Mouse (Mus musculus) neural tube, embryonic 12.5 days (tissue): ENCODE data around the gene Exoc2. TPM values are rescaled to one million over a fixed set of nuclear protein-coding genes. Genes with fewer than 3 reads are reported as not detected.

Experiments used
- ATAC-seq: fragments of 200-750 bp; cut with Nextera tagmentation; 2 replicates; pipeline ENCODE4 v1.8.0; 2017; ENCODE audit warnings: low read depth, mild to moderate bottlenecking, moderate TSS enrichment, moderate library complexity; ENCODE audit not compliant: low FRiP score
- H3K27ac ChIP-seq: fragments of 300-500 bp; sonication (generic); 2 replicates; pipeline ENCODE4 v1.5.1; 2016
- H3K27me3 ChIP-seq: fragments of 300-500 bp; sonication (generic); replicated peaks from 2 replicates; pipeline ENCODE4 v1.6.1; 2016; ENCODE audit warnings: mild to moderate bottlenecking
- H3K36me3 ChIP-seq: fragments of 300-500 bp; sonication (generic); 2 replicates; pipeline ENCODE4 v1.6.1; 2016; ENCODE audit warnings: mild to moderate bottlenecking
- H3K4me1 ChIP-seq: fragments of 300-500 bp; sonication (generic); 2 replicates; pipeline ENCODE4 v1.6.1; 2016
- H3K4me2 ChIP-seq: fragments of 300-500 bp; sonication (generic); replicated peaks from 2 replicates; pipeline ENCODE4 v1.6.1; 2016; ENCODE audit warnings: mild to moderate bottlenecking
- H3K4me3 ChIP-seq: fragments of 300-500 bp; sonication (generic); 2 replicates; pipeline ENCODE4 v1.5.1; 2016
- H3K9ac ChIP-seq: fragments of 300-500 bp; sonication (generic); 2 replicates; pipeline ENCODE4 v1.6.1; 2016; ENCODE audit warnings: mild to moderate bottlenecking
- H3K9me3 ChIP-seq: fragments of 300-500 bp; sonication (generic); 2 replicates; pipeline ENCODE4 v1.6.1; 2016; ENCODE audit warnings: mild to moderate bottlenecking
- WGBS: fragments of 180-500 bp; shearing (Covaris S2); methylation state at CpG from one replicate; pipeline ENCODE4 v1.1.7; 2016; 5-methylcytosine and 5-hydroxymethylcytosine counted together
- polyA plus RNA-seq: library from polyadenylated mRNA; unstranded; fragments of >200 nt; fragmentation: Nextera tagmentation; extraction: Ambion mirVana; gene quantifications from 2 replicates; pipeline ENCODE4 v1.2.1, GENCODE M21; 2016

Gene Exoc2
- polyA plus RNA-seq, 1 experiment from 2014 or later, result 45.7 TPM

- Histone ChIP-seq H3K4me3 (no peak overlapping the region), H3K27ac (no peak overlapping the region), H3K27me3 (no peaks in the 10 kb centered on the region), H3K9me3 (no peaks in the 10 kb centered on the region), H3K36me3 (no peaks in the 10 kb centered on the region), H3K9ac (no peak overlapping the region), H3K4me1 (peaks cover 11% of the 10 kb centered on the region), H3K4me2 (peak overlapping the region; percentile 54)
- ATAC-seq, result peak; percentile 46
- 5% methylated on average over 10 of the region's 10 CpGs for WGBS
These were observed 7.4 kb downstream of the Exoc2 start for GRCm38 (mm10) chr13:30966507-30966911.

DNA sequence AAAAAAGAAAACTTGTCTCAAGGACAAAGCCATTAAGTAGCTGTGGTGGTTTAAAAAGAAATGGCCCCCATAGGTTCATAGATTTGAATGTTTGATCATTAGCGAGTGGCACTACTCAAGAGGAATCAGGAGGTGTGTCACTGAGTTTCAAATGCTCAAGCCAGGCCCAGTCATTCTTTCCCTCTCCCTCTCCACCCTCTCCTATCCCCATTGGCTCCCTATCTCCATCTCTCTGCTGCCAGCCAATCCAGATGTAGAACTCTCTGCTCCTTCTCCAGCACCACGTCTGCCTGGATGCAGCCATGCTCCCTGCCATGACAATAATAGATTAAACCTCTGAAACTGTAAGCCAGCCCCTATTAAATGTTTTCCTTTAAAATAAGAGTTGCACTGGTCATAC is 12.0 kb downstream of the Exoc2 start:
- peaks cover 16% of the 10 kb centered on the region for H3K4me1 ChIP-seq
- H3K9ac ChIP-seq, result no peak overlapping the region
- H3K4me3 ChIP-seq, result no peak overlapping the region
- no peaks in the 10 kb centered on the region for H3K9me3 ChIP-seq
- no peak overlapping the region for H3K27ac ChIP-seq
- H3K27me3 ChIP-seq, result no peaks in the 10 kb centered on the region
- H3K36me3 ChIP-seq, result no peaks in the 10 kb centered on the region
- H3K4me2 ChIP-seq, result no peak overlapping the region
- 65% methylated on average over 2 of the region's 2 CpGs for WGBS
- no peak for ATAC-seq

DNA sequence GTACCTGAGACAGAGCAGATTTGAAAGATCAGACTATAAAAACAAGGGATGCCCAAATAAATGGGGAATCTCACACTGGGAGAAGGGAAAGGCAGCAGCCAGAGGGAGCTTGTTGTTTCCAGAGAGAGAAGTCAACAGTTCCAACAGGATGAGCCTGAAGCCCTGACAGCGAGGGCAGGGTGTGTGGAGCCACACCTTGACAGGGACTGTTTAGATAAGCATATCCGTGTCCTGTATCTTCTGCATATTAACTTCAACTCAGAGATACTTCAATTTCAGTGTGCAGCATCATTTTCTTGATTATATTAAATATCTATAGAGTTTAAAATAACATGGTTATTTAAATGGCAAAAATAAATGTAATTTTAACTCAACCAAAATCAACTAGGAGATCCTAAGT is 13.2 kb downstream of the Exoc2 start:
- no peaks in the 10 kb centered on the region for H3K36me3 ChIP-seq
- WGBS, result 92% methylated on average over 2 of the region's 2 CpGs
- no peak for ATAC-seq
- H3K4me2 ChIP-seq, result no peak overlapping the region
- no peaks in the 10 kb centered on the region for H3K27me3 ChIP-seq
- H3K27ac ChIP-seq, result no peak overlapping the region
- no peak overlapping the region for H3K9ac ChIP-seq
- H3K4me1 ChIP-seq, result 0 out of 2 replicates have a peak, but pooled peaks cover 8% of the 10 kb centered on the region
- H3K9me3 ChIP-seq, result no peaks in the 10 kb centered on the region
- no peak overlapping the region for H3K4me3 ChIP-seq

GRCm38 (mm10) chr13:30953580-30953979 is 20.3 kb downstream of the Exoc2 start:
- Histone ChIP-seq H3K27ac (no peak overlapping the region), H3K4me3 (no peak overlapping the region), H3K9ac (no peak overlapping the region), H3K4me1 (no peaks in the 10 kb centered on the region), H3K36me3 (no peaks in the 10 kb centered on the region), H3K4me2 (no peak overlapping the region), H3K27me3 (no peaks in the 10 kb centered on the region), H3K9me3 (no peaks in the 10 kb centered on the region)
- ATAC-seq, result no peak
- WGBS, result 87% methylated on average over 1 of the region's 1 CpGs

- Histone ChIP-seq H3K9ac (no peak overlapping the region), H3K27ac (no peak overlapping the region), H3K4me2 (no peak overlapping the region), H3K4me1 (no peaks in the 10 kb centered on the region), H3K36me3 (peaks cover 6% of the 10 kb centered on the region), H3K9me3 (no peaks in the 10 kb centered on the region), H3K4me3 (no peak overlapping the region), H3K27me3 (no peaks in the 10 kb centered on the region)
- ATAC-seq, result no peak
- 91% methylated on average over 2 of the region's 2 CpGs for WGBS
These were observed 21.8 kb downstream of the Exoc2 start for GRCm38 (mm10) chr13:30952044-30952443.

DNA sequence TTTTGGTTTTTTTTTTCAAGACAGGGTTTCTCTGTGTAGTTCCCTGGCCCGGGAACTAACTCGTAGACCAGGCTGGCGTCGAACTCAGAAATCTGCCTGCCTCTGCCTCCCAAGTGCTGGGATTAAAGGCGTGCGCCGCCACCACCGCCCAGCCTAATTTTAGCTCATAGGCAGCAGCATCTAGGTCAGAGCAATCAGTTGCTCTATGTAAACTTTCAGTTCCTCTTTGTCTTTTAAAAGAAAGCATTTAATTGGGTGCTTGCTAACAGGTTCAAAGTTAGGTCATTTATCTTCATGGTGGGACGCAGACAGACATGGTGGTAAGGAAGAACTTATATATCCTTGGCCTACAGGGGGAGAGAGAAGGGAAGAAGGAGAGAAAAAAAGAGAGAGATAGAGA is 24.7 kb downstream of the Exoc2 start:
- peaks cover 7% of the 10 kb centered on the region for H3K36me3 ChIP-seq
- no peak overlapping the region for H3K27ac ChIP-seq
- H3K9me3 ChIP-seq, result no peaks in the 10 kb centered on the region
- 92% methylated on average over 9 of the region's 9 CpGs for WGBS
- no peaks in the 10 kb centered on the region for H3K4me1 ChIP-seq
- ATAC-seq, result no peak
- H3K4me3 ChIP-seq, result no peak overlapping the region
- no peaks in the 10 kb centered on the region for H3K27me3 ChIP-seq
- H3K9ac ChIP-seq, result no peak overlapping the region
- H3K4me2 ChIP-seq, result no peak overlapping the region

DNA sequence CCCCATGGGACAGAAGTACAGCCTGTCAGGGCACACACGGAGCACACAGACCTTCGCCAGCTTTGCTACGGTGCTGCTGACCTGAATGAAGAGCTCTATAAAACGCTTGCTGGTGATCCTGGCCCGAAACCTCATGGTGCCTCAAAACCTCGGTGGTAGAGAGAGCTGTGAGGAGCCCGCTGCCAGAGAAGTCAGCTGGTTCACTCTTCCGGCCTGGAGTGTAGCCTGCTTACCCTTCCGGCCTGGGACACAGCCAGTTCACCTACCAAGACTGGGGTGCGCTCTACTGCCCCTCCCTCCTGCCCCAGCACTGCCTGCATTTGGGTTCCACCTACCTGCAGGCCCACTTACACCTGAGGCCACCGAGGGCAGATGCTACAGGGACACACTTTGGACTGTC is 26.4 kb downstream of the Exoc2 start, which contains the start of gene Hus1b:
Hus1b (minus strand) TSS at position 220 of the 400 bp plus-strand sequence.
- Histone ChIP-seq H3K9ac (no peak within 1 kb of the TSS), H3K27ac (no peak within 1 kb of the TSS), H3K4me3 (no peak within 1 kb of the TSS), H3K4me1 (no peaks in the 10 kb centered on the region), H3K36me3 (peaks cover 7% of the 10 kb centered on the region), H3K9me3 (no peaks in the 10 kb centered on the region), H3K4me2 (no peak within 1 kb of the TSS), H3K27me3 (no peaks in the 10 kb centered on the region)
- no peak for ATAC-seq
- WGBS, result 89% methylated on average over 11 of the region's 11 CpGs

DNA sequence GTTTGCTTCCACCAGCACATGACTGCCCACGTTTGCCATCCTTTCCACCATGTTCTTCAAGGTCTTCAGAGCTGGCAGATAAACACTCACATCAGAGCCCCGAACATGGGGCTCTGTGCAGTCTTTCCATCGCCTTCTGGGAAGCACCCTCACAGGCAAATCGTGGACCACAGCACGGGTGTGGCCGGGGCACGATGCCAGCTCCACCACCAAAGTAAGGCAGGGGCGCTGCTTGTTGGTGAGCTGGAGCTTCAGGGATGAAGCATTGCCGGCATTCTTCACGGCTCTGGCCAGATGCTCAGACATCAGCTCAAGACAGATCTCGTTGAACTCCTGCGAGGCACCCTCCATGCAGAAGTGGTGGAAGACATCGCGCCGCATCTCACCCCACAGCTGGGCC is 26.8 kb downstream of the Exoc2 start:
- H3K36me3 ChIP-seq, result peaks cover 7% of the 10 kb centered on the region
- no peak overlapping the region for H3K4me3 ChIP-seq
- WGBS, result 93% methylated on average over 15 of the region's 15 CpGs
- H3K27ac ChIP-seq, result no peak overlapping the region
- H3K9me3 ChIP-seq, result no peaks in the 10 kb centered on the region
- H3K4me1 ChIP-seq, result no peaks in the 10 kb centered on the region
- H3K4me2 ChIP-seq, result no peak overlapping the region
- no peak for ATAC-seq
- no peak overlapping the region for H3K9ac ChIP-seq
- H3K27me3 ChIP-seq, result no peaks in the 10 kb centered on the region

GRCm38 (mm10) chr13:30945788-30946187 is 28.1 kb downstream of the Exoc2 start:
- Histone ChIP-seq H3K9me3 (no peaks in the 10 kb centered on the region), H3K36me3 (peaks cover 7% of the 10 kb centered on the region), H3K27ac (no peak overlapping the region), H3K4me1 (no peaks in the 10 kb centered on the region), H3K27me3 (no peaks in the 10 kb centered on the region), H3K9ac (no peak overlapping the region), H3K4me3 (no peak overlapping the region), H3K4me2 (no peak overlapping the region)
- no peak for ATAC-seq

DNA sequence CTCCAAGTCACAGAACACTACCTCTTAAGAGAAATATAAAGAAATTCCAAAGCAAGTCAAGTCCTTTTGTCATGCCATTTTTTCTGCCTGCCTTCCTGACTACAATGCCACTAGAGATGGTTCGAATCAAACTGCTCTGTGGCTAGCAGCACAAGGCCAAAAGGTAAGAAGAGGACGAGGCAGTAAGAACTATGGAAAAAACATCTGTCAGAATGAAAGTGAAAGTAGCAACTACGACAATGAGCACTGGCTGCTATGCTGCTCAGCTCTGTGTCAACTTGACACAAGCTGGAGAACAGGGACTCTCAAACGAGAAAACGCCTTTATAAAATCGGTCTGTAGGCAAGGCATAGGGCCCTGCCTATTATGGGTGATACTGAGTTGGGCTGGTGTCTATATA is 40.9 kb downstream of the Exoc2 start:
- WGBS, result 78% methylated on average over 6 of the region's 6 CpGs
- no peak overlapping the region for H3K4me2 ChIP-seq

DNA sequence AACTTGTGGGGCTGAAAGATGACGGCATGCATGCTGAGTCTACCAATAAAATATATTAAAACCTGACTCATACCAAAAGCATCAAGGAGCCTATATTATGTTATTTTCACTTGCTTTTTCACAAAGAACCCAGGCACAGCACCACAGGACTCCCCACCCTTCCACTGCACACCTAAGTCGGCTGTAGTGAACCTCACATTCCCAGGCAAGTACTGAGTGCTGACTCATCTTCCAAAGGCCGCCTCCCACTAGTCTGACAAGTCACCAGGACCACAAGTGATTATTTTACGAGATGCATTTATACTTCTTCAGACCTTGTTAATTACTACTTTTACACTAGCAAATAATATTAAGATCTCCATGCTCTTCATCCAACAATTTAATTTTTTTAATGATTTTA is 42.3 kb downstream of the Exoc2 start:
- Histone ChIP-seq H3K4me2 (no peak overlapping the region), H3K27me3 (no peaks in the 10 kb centered on the region), H3K4me3 (no peak overlapping the region), H3K27ac (no peak overlapping the region), H3K9ac (no peak overlapping the region), H3K36me3 (peaks cover 3% of the 10 kb centered on the region; the same call in 1 of the 2 replicates), H3K4me1 (no peaks in the 10 kb centered on the region), H3K9me3 (no peaks in the 10 kb centered on the region)
- WGBS, result 83% methylated on average over 4 of the region's 4 CpGs
- no peak for ATAC-seq

More for the DNA sequence above, 40.9 kb downstream of the Exoc2 start:
- Histone ChIP-seq H3K36me3 (no peaks in the 10 kb centered on the region), H3K4me3 (no peak overlapping the region), H3K27ac (no peak overlapping the region), H3K9ac (no peak overlapping the region), H3K27me3 (no peaks in the 10 kb centered on the region), H3K9me3 (no peaks in the 10 kb centered on the region), H3K4me1 (no peaks in the 10 kb centered on the region)
- ATAC-seq, result no peak

DNA sequence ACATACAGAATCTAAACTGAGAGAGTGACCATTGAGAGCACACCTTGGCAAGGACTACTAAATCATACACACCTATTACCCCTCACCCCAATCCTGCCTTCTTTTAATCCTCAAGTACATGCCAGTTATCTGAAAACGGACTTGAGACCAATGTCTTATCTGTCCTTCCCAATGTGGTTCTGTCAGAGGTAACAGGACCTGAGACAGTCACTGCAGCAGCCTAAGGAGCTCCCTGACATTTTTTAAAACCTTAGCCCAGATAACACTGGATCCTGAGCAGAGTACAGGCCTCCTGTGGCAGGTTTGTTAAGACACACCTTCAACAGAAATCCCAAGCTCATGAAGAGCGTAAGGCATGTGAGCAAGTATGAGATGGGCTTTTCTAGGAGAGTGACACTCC is 44.8 kb downstream of the Exoc2 start:
- H3K9me3 ChIP-seq, result no peaks in the 10 kb centered on the region
- H3K27ac ChIP-seq, result no peak overlapping the region
- ATAC-seq, result no peak
- H3K4me1 ChIP-seq, result no peaks in the 10 kb centered on the region
- H3K9ac ChIP-seq, result no peak overlapping the region
- WGBS, result 97% methylated on average over 2 of the region's 2 CpGs
- no peak overlapping the region for H3K4me2 ChIP-seq
- H3K27me3 ChIP-seq, result no peaks in the 10 kb centered on the region
- H3K36me3 ChIP-seq, result peaks cover 10% of the 10 kb centered on the region; the same call in 1 of the 2 replicates
- no peak overlapping the region for H3K4me3 ChIP-seq

- no peak overlapping the region for H3K27ac ChIP-seq
- no peaks in the 10 kb centered on the region for H3K4me1 ChIP-seq
- H3K9me3 ChIP-seq, result no peaks in the 10 kb centered on the region
- no peak for ATAC-seq
- H3K4me3 ChIP-seq, result no peak overlapping the region
- no peak overlapping the region for H3K4me2 ChIP-seq
- no peak overlapping the region for H3K9ac ChIP-seq
- 89% methylated on average over 6 of the region's 6 CpGs for WGBS
- no peaks in the 10 kb centered on the region for H3K27me3 ChIP-seq
- H3K36me3 ChIP-seq, result peaks cover 10% of the 10 kb centered on the region; the same call in 1 of the 2 replicates
These were observed 49.6 kb downstream of the Exoc2 start for GRCm38 (mm10) chr13:30924269-30924668.
